Mouse (Mus musculus): Measurements from ENCODE around the gene 4930579F01Rik. TPM values are rescaled to one million over a fixed set of nuclear protein-coding genes. Genes with fewer than 3 reads are reported as not detected.
A peak's percentile ranks its signal among the peaks of the same experiment; 100 is the strongest.

The 4930579F01Rik gene
- 0.12 and 0.36 TPM in 2 replicates for polyA plus RNA-seq (2015; fragmentation: Nextera tagmentation; extraction: Ambion mirVana)

DNA sequence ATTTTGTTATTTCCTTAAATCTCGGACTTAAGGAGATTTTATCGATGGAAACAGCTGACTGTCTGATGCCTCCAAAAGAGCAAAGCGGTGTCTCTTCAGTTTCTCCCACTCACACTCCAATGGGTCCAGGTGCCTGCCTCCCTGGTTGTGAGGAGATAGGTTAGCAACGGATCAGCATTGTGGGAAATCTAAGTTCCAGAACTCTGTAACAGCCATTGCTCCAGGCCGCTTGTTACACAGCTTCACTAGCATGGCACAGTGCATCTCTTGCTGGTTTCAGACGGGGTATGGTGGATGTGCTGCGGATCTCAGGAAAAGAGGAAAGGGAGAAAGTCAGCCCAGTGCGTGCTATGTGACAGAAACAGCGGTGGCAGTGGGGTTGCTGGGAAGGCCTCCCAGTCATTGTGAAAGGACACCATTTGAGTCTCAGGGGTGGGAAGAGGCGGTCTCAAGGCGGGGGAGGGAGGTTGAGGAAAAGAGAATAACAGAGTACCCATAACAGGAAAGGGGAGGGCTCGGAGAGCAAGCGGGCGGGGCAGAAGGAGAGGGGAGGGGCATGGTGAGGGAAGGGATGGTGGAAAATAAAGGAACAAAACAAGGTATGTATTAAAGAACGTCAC is at the start of gene 4930579F01Rik:
Gene 4930579F01Rik, minus strand, starts transcription at position 143 of the 620 bp plus-strand sequence.
- WGBS, result 81% methylated on average over 15 of the region's 15 CpGs
- H3K4me3 ChIP-seq (replicated peaks), result no peak within 1 kb of the TSS
- H3K4me1 ChIP-seq, result peaks cover 12% of the 10 kb centered on the region
- no peaks in the 10 kb centered on the region for H3K27me3 ChIP-seq
- no peak within 1 kb of the TSS for H3K9ac ChIP-seq
- H3K36me3 ChIP-seq, result no peaks in the 10 kb centered on the region
- no peak within 1 kb of the TSS for H3K27ac ChIP-seq (replicated peaks)
- no peaks in the 10 kb centered on the region for H3K9me3 ChIP-seq (replicated peaks)
- H3K4me2 ChIP-seq (replicated peaks), result no peak within 1 kb of the TSS
- no peak for ATAC-seq (ENCODE audit: insufficient number of reproducible peaks, low FRiP score, low TSS enrichment, low read depth)

- Histone ChIP-seq H3K4me1 (peaks cover 7% of the 10 kb centered on the region; the same call in 1 of the 2 replicates), H3K9ac (no peak overlapping the region), H3K36me3 (no peaks in the 10 kb centered on the region), H3K27me3 (no peaks in the 10 kb centered on the region), H3K4me3 (replicated peaks) (no peak overlapping the region), H3K27ac (replicated peaks) (no peak overlapping the region), H3K4me2 (replicated peaks) (no peak overlapping the region), H3K9me3 (replicated peaks) (no peaks in the 10 kb centered on the region)
- no peak for ATAC-seq (ENCODE audit: insufficient number of reproducible peaks, low FRiP score, low TSS enrichment, low read depth)
- 79% methylated on average over 6 of the region's 6 CpGs for WGBS
These were observed 49.3 kb upstream of the 4930579F01Rik start for GRCm38 (mm10) chr3:138242933-138243332.

DNA sequence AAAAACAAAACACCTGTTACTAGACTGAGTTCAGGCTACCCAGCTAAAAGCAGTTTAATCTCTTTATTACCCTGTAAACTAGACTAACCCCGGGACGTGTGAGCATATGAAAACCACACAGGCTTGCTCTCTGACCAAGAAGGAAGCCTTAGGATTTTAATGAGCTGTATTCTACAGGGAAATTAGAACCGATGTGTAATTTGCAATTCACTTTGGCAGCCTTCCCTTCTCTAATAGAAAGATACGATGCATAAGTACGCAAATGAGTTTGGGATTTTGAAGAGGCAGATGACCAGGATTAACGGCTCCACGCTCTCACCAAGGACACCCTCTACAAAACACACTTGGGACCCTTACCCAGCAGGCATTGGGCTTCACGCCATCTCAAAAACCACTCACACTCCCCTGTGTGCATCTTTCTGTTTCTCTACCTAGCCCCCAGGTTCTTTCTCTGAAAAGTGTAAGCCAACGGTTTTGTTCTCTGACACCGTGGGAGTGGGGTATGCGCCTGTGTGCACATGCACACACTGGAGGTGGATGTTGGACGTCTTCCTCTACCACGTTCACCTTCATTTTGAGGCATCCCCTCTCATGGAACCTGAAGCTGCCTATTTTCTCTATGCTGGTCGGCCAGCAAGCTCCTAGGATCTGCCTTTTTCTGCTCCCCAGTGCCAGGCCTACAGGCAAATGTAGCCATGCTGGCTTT is 48.5 kb upstream of the 4930579F01Rik start:
- 67% methylated on average over 14 of the region's 14 CpGs for WGBS
- no peak for ATAC-seq (ENCODE audit: insufficient number of reproducible peaks, low FRiP score, low TSS enrichment, low read depth)

GRCm38 (mm10) chr3:138241371-138241770 is 47.7 kb upstream of the 4930579F01Rik start:
- Histone ChIP-seq H3K27ac (replicated peaks) (no peak overlapping the region), H3K9ac (no peak overlapping the region), H3K4me3 (replicated peaks) (no peak overlapping the region), H3K9me3 (replicated peaks) (no peaks in the 10 kb centered on the region), H3K27me3 (no peaks in the 10 kb centered on the region), H3K4me2 (replicated peaks) (no peak overlapping the region), H3K4me1 (peaks cover 3% of the 10 kb centered on the region; the same call in 1 of the 2 replicates), H3K36me3 (no peaks in the 10 kb centered on the region)
- ATAC-seq (ENCODE audit: insufficient number of reproducible peaks, low FRiP score, low TSS enrichment, low read depth), result no peak
- WGBS, result 66% methylated on average over 6 of the region's 6 CpGs

More for the DNA sequence above, 48.5 kb upstream of the 4930579F01Rik start:
- H3K4me1 ChIP-seq, result peaks cover 7% of the 10 kb centered on the region; the same call in 1 of the 2 replicates
- no peak overlapping the region for H3K4me2 ChIP-seq (replicated peaks)
- H3K27me3 ChIP-seq, result no peaks in the 10 kb centered on the region
- H3K9me3 ChIP-seq (replicated peaks), result no peaks in the 10 kb centered on the region
- H3K36me3 ChIP-seq, result no peaks in the 10 kb centered on the region
- H3K4me3 ChIP-seq (replicated peaks), result no peak overlapping the region
- H3K9ac ChIP-seq, result no peak overlapping the region
- no peak overlapping the region for H3K27ac ChIP-seq (replicated peaks)

DNA sequence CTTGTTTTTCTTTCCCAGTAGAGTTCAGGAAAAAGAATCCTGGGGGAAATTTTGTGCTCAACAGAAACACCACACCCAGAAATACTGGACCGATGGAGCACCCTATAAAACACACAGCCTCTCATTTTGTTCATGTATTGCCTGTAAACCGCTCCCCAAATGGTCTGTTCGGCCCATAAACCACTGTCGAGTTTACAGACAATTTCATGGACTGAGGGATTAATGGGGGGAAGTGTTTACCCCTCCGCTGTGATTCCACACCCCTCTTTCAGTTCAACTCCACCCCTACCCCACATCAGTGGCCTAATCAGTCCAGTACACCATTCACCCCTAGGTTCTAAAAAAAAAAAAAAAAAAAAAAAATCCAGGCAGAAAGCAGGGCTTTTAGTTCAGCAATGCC is 47.3 kb upstream of the 4930579F01Rik start:
- Histone ChIP-seq H3K27me3 (no peaks in the 10 kb centered on the region), H3K4me2 (replicated peaks) (no peak overlapping the region), H3K36me3 (no peaks in the 10 kb centered on the region), H3K9me3 (replicated peaks) (no peaks in the 10 kb centered on the region), H3K27ac (replicated peaks) (no peak overlapping the region), H3K4me3 (replicated peaks) (no peak overlapping the region), H3K9ac (no peak overlapping the region), H3K4me1 (no peaks in the 10 kb centered on the region)
- ATAC-seq (ENCODE audit: insufficient number of reproducible peaks, low FRiP score, low TSS enrichment, low read depth), result no peak
- WGBS, result 78% methylated on average over 5 of the region's 5 CpGs

DNA sequence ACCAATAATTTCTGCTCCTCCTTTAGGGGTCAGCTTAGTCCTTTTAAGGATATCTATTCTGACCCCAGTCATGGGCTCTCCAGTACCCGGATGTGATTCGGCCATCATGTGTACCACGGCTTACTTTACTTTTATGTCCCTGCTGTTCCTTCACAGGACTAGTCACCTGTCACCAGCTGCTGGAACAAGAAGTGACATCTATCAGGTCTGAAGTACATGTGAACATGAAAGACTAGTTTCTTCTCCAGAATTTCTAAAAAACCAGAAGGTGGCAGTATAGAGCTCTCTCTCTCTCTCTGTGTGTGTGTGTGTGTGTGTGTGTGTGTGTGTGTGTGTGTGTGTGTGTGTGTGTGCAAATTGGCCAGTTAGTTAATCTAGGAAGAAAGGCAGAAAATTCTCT is 46.8 kb upstream of the 4930579F01Rik start:
- Histone ChIP-seq H3K27me3 (no peaks in the 10 kb centered on the region), H3K36me3 (no peaks in the 10 kb centered on the region), H3K4me1 (no peaks in the 10 kb centered on the region), H3K4me2 (replicated peaks) (no peak overlapping the region), H3K4me3 (replicated peaks) (no peak overlapping the region), H3K9me3 (replicated peaks) (no peaks in the 10 kb centered on the region), H3K9ac (no peak overlapping the region), H3K27ac (replicated peaks) (no peak overlapping the region)
- ATAC-seq (ENCODE audit: insufficient number of reproducible peaks, low FRiP score, low TSS enrichment, low read depth), result no peak
- WGBS, result 83% methylated on average over 3 of the region's 3 CpGs

GRCm38 (mm10) chr3:138239461-138239860 is 45.8 kb upstream of the 4930579F01Rik start:
- WGBS, result 87% methylated on average over 6 of the region's 6 CpGs
- H3K9me3 ChIP-seq (replicated peaks), result no peaks in the 10 kb centered on the region

DNA sequence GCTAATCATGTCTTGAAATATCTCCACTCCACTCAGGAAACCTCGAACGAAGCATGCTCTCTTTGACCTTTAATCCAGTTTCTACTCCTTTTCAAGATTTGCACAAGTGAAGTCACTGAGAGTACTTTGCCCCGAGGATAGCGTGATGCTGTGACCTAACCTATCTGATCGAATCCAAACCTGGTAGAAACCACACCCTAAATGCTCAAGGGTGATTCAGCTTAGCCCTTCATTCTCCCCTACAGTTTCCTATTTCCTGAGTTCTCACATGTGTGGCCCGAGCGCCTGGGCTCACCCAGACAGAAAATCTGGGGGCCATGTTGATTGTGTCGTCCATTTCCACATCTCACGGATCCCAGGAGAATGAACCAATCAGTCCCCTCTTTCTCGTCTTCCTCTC is 44.4 kb upstream of the 4930579F01Rik start:
- Histone ChIP-seq H3K4me2 (replicated peaks) (no peak overlapping the region), H3K27ac (replicated peaks) (no peak overlapping the region), H3K4me3 (replicated peaks) (no peak overlapping the region), H3K4me1 (no peaks in the 10 kb centered on the region), H3K9ac (no peak overlapping the region), H3K9me3 (replicated peaks) (no peaks in the 10 kb centered on the region), H3K27me3 (no peaks in the 10 kb centered on the region), H3K36me3 (no peaks in the 10 kb centered on the region)
- WGBS, result 78% methylated on average over 10 of the region's 10 CpGs
- ATAC-seq (ENCODE audit: insufficient number of reproducible peaks, low FRiP score, low TSS enrichment, low read depth), result no peak

More at GRCm38 (mm10) chr3:138239461-138239860, 45.8 kb upstream of the 4930579F01Rik start:
- Histone ChIP-seq H3K4me2 (replicated peaks) (no peak overlapping the region), H3K36me3 (no peaks in the 10 kb centered on the region), H3K27ac (replicated peaks) (no peak overlapping the region), H3K9ac (no peak overlapping the region), H3K4me1 (no peaks in the 10 kb centered on the region), H3K4me3 (replicated peaks) (no peak overlapping the region), H3K27me3 (no peaks in the 10 kb centered on the region)
- ATAC-seq (ENCODE audit: insufficient number of reproducible peaks, low FRiP score, low TSS enrichment, low read depth), result no peak

DNA sequence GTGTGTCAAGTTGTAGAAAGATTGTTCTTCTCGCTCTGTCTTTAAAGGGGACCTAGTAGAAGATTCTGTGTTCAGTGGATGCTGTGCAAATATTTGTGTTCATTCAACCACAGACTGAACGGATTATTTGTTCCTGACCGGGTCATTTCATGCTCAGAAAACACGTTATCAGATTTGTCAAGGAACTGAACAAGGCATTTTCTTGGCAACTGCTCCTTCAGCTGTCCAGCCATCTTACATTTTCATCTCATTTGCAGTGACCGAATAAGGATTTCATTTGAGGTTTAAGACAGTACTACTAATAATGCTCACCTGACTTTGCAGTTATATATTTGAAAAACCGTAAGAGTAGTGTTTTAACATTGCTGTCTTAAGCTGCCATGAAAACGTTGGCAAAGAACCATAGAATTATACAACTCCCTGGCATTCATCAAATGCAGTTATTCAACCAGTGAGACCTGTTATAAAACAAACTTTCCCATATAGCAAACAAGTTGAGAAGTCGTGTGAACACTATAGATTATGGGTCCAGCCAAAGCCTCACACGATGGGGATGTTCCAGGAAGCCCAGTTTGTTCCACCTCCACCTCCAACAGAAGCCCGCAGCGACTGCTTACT is 43.0 kb upstream of the 4930579F01Rik start:
- H3K27ac ChIP-seq (replicated peaks), result 0 out of 2 replicates have a peak overlapping the region, but pooled peaks have one; percentile 7
- 76% methylated on average over 11 of the region's 11 CpGs for WGBS

GRCm38 (mm10) chr3:138231531-138231930 is 37.9 kb upstream of the 4930579F01Rik start:
- Histone ChIP-seq H3K36me3 (no peaks in the 10 kb centered on the region), H3K9ac (no peak overlapping the region), H3K4me3 (replicated peaks) (no peak overlapping the region), H3K9me3 (replicated peaks) (no peaks in the 10 kb centered on the region), H3K4me1 (no peaks in the 10 kb centered on the region), H3K4me2 (replicated peaks) (no peak overlapping the region), H3K27ac (replicated peaks) (no peak overlapping the region), H3K27me3 (no peaks in the 10 kb centered on the region)
- ATAC-seq (ENCODE audit: insufficient number of reproducible peaks, low FRiP score, low TSS enrichment, low read depth), result no peak
- WGBS, result 64% methylated on average over 2 of the region's 2 CpGs

More for the DNA sequence above, 43.0 kb upstream of the 4930579F01Rik start:
- Histone ChIP-seq H3K9me3 (replicated peaks) (no peaks in the 10 kb centered on the region), H3K4me1 (no peaks in the 10 kb centered on the region), H3K4me2 (replicated peaks) (no peak overlapping the region), H3K36me3 (no peaks in the 10 kb centered on the region), H3K27me3 (no peaks in the 10 kb centered on the region), H3K4me3 (replicated peaks) (no peak overlapping the region), H3K9ac (no peak overlapping the region)
- no peak for ATAC-seq (ENCODE audit: insufficient number of reproducible peaks, low FRiP score, low TSS enrichment, low read depth)

DNA sequence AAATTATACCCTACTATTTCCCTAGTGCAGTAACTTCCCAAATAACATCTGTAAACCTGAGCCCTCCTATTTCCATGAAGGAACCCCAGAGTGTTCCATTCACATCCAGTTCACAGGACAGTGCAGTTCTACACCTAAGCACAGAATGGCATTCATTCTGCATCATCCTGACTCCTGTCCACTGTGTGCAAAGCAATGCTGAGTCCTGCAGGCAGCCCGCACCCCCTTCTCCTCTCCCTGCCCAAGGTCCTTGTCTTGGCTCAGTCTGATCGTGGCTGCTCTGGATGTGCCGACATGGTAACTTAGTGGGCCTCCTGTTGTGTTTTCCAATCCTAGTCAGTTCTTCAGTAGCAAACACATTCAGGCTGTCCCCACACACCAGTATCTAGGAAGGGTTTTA is 36.6 kb upstream of the 4930579F01Rik start:
- no peak overlapping the region for H3K4me3 ChIP-seq (replicated peaks)
- H3K27ac ChIP-seq (replicated peaks), result no peak overlapping the region
- ATAC-seq (ENCODE audit: insufficient number of reproducible peaks, low FRiP score, low TSS enrichment, low read depth), result no peak
- no peaks in the 10 kb centered on the region for H3K9me3 ChIP-seq (replicated peaks)
- no peaks in the 10 kb centered on the region for H3K4me1 ChIP-seq
- no peak overlapping the region for H3K9ac ChIP-seq
- no peak overlapping the region for H3K4me2 ChIP-seq (replicated peaks)
- no peaks in the 10 kb centered on the region for H3K36me3 ChIP-seq
- 73% methylated on average over 3 of the region's 3 CpGs for WGBS
- no peaks in the 10 kb centered on the region for H3K27me3 ChIP-seq
